ENCODE assay signal across 17 mouse cellular contexts in genomic region chr12:72232826-72233790, GRCm38 (mm10). TPM values are rescaled to one million over a fixed set of nuclear protein-coding genes. Genes with fewer than 3 reads are reported as not detected.
A peak's percentile ranks its signal among the peaks of the same experiment; 100 is the strongest.
DNase-seq lines count a peak whose midpoint lies in the region; ATAC-seq and TF ChIP-seq lines count a peak whose summit lies in the region.
"Had no signal": no experiment of that assay in that cellular context is flagged by ENCODE, and none has a peak within 500 bp of the region (broad histone marks: within the 10 kb centered on the region; RNA-seq: fewer than 3 reads in every experiment).

No protein-coding gene starts in this region.

- peak; percentile 53 for DNase-seq in brain, embryonic 14.5 days (ENCODE audit: low read depth)
- peak; percentile 84 for DNase-seq in cerebellum, adult 8-10 months
- no peak for DNase-seq in gastrocnemius, adult 8-10 months (ENCODE audit: low spot score in 2 of 2)
- DNase-seq in gastrocnemius, postnatal 4 days (ENCODE audit: low spot score in 2 of 2), result no peak
- no peak for DNase-seq in lung, adult 2 months
- no peak for DNase-seq in gastrocnemius, postnatal 25 days
- DNase-seq: adrenal gland, postnatal 36 days; gastrocnemius, postnatal 14 days; heart, postnatal 36 days; layer of hippocampus, adult 9-11 months; lung, adult 18-20 months had no signal

- TF ChIP-seq CTCF in brain, embryonic 14.5 days (IDR thresholded peaks at IDR 0.05; ENCODE audit: borderline replicate concordance, extremely low read depth, insufficient read depth, insufficient read length), result no peak
- TF ChIP-seq CTCF in lung, adult 2 months (IDR thresholded peaks at IDR 0.05; ENCODE audit: insufficient read depth, low read length), result no peak

- no peak for TF ChIP-seq POLR2A in brain, embryonic 14.5 days (IDR thresholded peaks at IDR 0.05; ENCODE audit: borderline replicate concordance, extremely low read depth, insufficient read depth, insufficient read length, poor library complexity, severe bottlenecking)
- TF ChIP-seq POLR2A in lung, adult 2 months (IDR thresholded peaks at IDR 0.05; ENCODE audit: borderline replicate concordance, extremely low read depth, low read depth, low read length), result no peak

- 0 out of 2 replicates have a peak overlapping the region, but pooled peaks have one; percentile 0 for H3K9ac ChIP-seq in forebrain, embryonic 16.5 days (replicated peaks; ENCODE audit: low read depth, low read length)
- no peak overlapping the region for H3K9ac ChIP-seq in midbrain, embryonic 12.5 days (replicated peaks)
- H3K9ac ChIP-seq: limb, embryonic 13.5 days had no signal

- no peak for ATAC-seq in forebrain, embryonic 16.5 days
- ATAC-seq in midbrain, embryonic 12.5 days (ENCODE audit: low FRiP score, low read depth), result no peak

- H3K4me1 ChIP-seq in forebrain, embryonic 16.5 days (replicated peaks; ENCODE audit: control insufficient read depth, insufficient read depth, low read length), result peaks cover 56% of the 10 kb centered on the region
- peaks cover 27% of the 10 kb centered on the region; the same call in 1 of the 2 replicates for H3K4me1 ChIP-seq in midbrain, embryonic 12.5 days
- H3K4me1 ChIP-seq in lung, adult 2 months (ENCODE audit: control insufficient read depth, insufficient read depth, low read length), result no peaks in the 10 kb centered on the region; the same call in 1 of the 2 replicates

- H3K36me3 ChIP-seq in forebrain, embryonic 16.5 days (ENCODE audit: control insufficient read depth, insufficient read depth), result 0 out of 2 replicates have a peak, but pooled peaks cover 2% of the 10 kb centered on the region
- no peaks in the 10 kb centered on the region for H3K36me3 ChIP-seq in midbrain, embryonic 12.5 days
- H3K36me3 ChIP-seq: limb, embryonic 13.5 days had no signal

- peak overlapping the region; percentile 69 for H3K4me3 ChIP-seq in forebrain, embryonic 16.5 days (replicated peaks; ENCODE audit: low read length)
- H3K4me3 ChIP-seq in midbrain, embryonic 12.5 days, result peak overlapping the region; percentile 69
- H3K4me3 ChIP-seq in lung, adult 2 months (replicated peaks; ENCODE audit: extremely low read depth, low read depth, low read length), result no peak overlapping the region
- H3K4me3 ChIP-seq: erythroblast, embryonic 14.5 days; limb, embryonic 13.5 days; megakaryocyte, embryonic 14.5 days had no signal

- no peak overlapping the region for H3K27ac ChIP-seq in forebrain, embryonic 16.5 days (ENCODE audit: low read length)
- H3K27ac ChIP-seq in midbrain, embryonic 12.5 days (replicated peaks), result no peak overlapping the region
- H3K27ac ChIP-seq: limb, embryonic 13.5 days had no signal

- peak overlapping the region; percentile 75 for H3K4me2 ChIP-seq in forebrain, embryonic 16.5 days (ENCODE audit: low read length)
- H3K4me2 ChIP-seq in midbrain, embryonic 12.5 days (replicated peaks), result peak overlapping the region; percentile 58
- H3K4me2 ChIP-seq: limb, embryonic 13.5 days had no signal

- no peaks in the 10 kb centered on the region for H3K9me3 ChIP-seq in forebrain, embryonic 16.5 days (ENCODE audit: control insufficient read depth, low read length)
- H3K9me3 ChIP-seq in midbrain, embryonic 12.5 days, result no peaks in the 10 kb centered on the region
- H3K9me3 ChIP-seq: limb, embryonic 13.5 days had no signal

- no peaks in the 10 kb centered on the region for H3K27me3 ChIP-seq in forebrain, embryonic 16.5 days (replicated peaks; ENCODE audit: control insufficient read depth, insufficient read depth, low read length)
- peaks cover 10% of the 10 kb centered on the region for H3K27me3 ChIP-seq in midbrain, embryonic 12.5 days

- WGBS in forebrain, embryonic 16.5 days, result 66% methylated on average over 19 of the region's 19 CpGs
- WGBS in midbrain, embryonic 12.5 days, result 83% methylated on average over 19 of the region's 19 CpGs
- WGBS in lung, adult 2 months, result 81% methylated on average over 19 of the region's 19 CpGs

RNA-seq across cellular contexts. Expression of gene Ccdc175, which starts 48.3 kb away (rescaled TPM):
- 0.03 TPM in 1 of 2 replicates, not detected in the other for polyA plus RNA-seq in brain, embryonic 14.5 days (2012; rRNA removed)
- polyA plus RNA-seq in forebrain, embryonic 16.5 days (2015; fragmentation: Nextera tagmentation; extraction: Ambion mirVana), result not detected in 2 replicates
- 0.12 TPM in 1 of 2 replicates, not detected in the other for polyA plus RNA-seq in midbrain, embryonic 12.5 days (2016; fragmentation: Nextera tagmentation; extraction: Ambion mirVana)
- not detected for total RNA-seq in gastrocnemius, adult 8-10 months (2022)
- total RNA-seq in gastrocnemius, postnatal 4 days (2021), result not detected
- polyA plus RNA-seq in lung, adult 2 months (2012; rRNA removed), result not detected in 2 replicates
- not detected for total RNA-seq in gastrocnemius, postnatal 25 days (2021)
- total RNA-seq: adrenal gland, postnatal 36 days; gastrocnemius, postnatal 14 days; heart, postnatal 36 days had no signal
- polyA plus RNA-seq: erythroblast, embryonic 14.5 days; kidney, embryonic 14.5 days; limb, embryonic 13.5 days had no signal

Comparison
In these comparisons a context has a peak if more than half of its experiments do, and no peak if none do; other contexts are left out.
1. DNase-seq: peak in brain, embryonic 14.5 days (single experiment) and cerebellum, adult 8-10 months (single experiment); none in gastrocnemius, adult 8-10 months (0 of 2), gastrocnemius, postnatal 4 days (0 of 2), lung, adult 2 months (single experiment) and gastrocnemius, postnatal 25 days (single experiment).